Mouse (Mus musculus): Measurements from ENCODE around the gene Fam173a. TPM values are rescaled to one million over a fixed set of nuclear protein-coding genes. Genes with fewer than 3 reads are reported as not detected.
"Not testable (repeated sequence)": the region's sequence is repeated elsewhere in the genome, so short reads cannot be mapped to it uniquely, and the experiment has no call there.

Fam173a gene
- polyA plus RNA-seq, 1 experiment from 2014 or later: 95.7 TPM

DNA sequence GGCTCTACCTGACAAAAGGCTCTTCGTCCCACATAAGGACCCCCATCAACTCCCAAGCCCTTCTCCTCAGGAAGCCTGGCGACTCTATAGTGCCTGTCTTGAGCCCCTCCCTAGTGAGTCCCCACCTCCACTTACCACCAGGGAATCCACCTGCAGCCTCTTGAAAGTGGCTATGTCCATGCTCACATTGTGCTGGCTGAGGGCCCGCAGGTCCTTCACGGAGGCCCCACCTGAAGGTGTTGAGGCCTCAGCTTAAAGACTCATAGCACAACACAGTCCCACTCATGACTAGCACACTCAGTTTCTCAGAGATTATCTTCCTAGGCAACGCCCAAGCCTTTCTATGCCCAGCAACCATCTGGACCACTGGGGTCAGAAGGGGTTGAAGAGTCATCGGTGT is 43.4 kb downstream of the Fam173a start:
- Histone ChIP-seq H3K36me3 (no peaks in the 10 kb centered on the region), H3K4me2 (no peak overlapping the region), H3K9ac (no peak overlapping the region), H3K9me3 (no peaks in the 10 kb centered on the region), H3K4me1 (replicated peaks) (peaks cover 7% of the 10 kb centered on the region; the same call in 1 of the 2 replicates), H3K27me3 (no peaks in the 10 kb centered on the region), H3K27ac (replicated peaks) (no peak overlapping the region), H3K4me3 (no peak overlapping the region)
- 86% methylated on average over 6 of the region's 6 CpGs for WGBS
- no peak for ATAC-seq (ENCODE audit: low FRiP score, low read depth)

DNA sequence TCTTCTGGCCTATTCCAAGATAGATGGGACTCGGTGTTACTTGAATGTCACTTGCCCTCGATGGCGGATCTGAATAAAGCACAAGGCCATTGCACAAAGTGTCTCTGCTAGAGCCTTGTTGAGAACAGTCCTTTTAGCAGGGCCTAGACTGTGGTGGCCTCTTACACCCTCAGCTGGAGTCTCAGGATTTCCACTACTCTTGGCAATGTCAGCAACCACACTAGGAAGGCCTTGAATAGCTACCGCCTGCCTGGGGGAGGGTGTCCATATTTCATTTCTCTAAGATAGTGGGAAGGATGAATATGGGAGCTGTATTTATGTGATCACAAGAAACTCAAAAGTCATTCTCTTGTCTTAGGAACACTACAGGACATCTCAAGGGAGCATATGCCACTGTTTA is 44.5 kb downstream of the Fam173a start:
- H3K4me2 ChIP-seq: no peak overlapping the region
- no peaks in the 10 kb centered on the region for H3K27me3 ChIP-seq
- H3K36me3 ChIP-seq: no peaks in the 10 kb centered on the region
- ATAC-seq (ENCODE audit: low FRiP score, low read depth): no peak
- H3K27ac ChIP-seq (replicated peaks): no peak overlapping the region
- no peaks in the 10 kb centered on the region for H3K9me3 ChIP-seq
- 91% methylated on average over 4 of the region's 4 CpGs for WGBS
- peaks cover 7% of the 10 kb centered on the region; the same call in 1 of the 2 replicates for H3K4me1 ChIP-seq (replicated peaks)
- no peak overlapping the region for H3K9ac ChIP-seq
- no peak overlapping the region for H3K4me3 ChIP-seq

DNA sequence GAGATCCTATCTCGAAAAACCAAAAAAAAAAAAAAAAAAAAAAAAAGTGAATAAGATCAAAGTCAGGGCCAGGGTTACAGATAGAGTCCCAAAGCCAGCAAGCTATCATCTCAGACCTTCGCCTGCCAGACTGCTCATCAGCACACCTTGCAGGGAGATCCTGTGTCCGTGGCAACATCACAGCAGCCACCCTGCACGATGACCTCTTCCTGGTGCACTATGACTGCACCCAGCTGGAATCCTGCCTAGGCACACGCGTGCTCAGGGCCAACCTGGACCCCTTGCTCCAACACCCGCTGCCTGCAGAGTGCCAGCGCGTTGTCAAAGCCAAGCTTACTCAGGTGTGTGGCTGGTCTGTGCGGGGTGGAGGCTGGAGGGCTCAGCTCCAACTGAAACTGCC is 48.4 kb downstream of the Fam173a start:
- Histone ChIP-seq H3K9me3 (no peaks in the 10 kb centered on the region), H3K4me2 (no peak overlapping the region), H3K9ac (no peak overlapping the region), H3K36me3 (no peaks in the 10 kb centered on the region), H3K27me3 (no peaks in the 10 kb centered on the region), H3K4me1 (replicated peaks) (no peaks in the 10 kb centered on the region), H3K27ac (replicated peaks) (no peak overlapping the region), H3K4me3 (no peak overlapping the region)
- WGBS: 87% methylated on average over 10 of the region's 10 CpGs
- no peak for ATAC-seq (ENCODE audit: low FRiP score, low read depth)

DNA sequence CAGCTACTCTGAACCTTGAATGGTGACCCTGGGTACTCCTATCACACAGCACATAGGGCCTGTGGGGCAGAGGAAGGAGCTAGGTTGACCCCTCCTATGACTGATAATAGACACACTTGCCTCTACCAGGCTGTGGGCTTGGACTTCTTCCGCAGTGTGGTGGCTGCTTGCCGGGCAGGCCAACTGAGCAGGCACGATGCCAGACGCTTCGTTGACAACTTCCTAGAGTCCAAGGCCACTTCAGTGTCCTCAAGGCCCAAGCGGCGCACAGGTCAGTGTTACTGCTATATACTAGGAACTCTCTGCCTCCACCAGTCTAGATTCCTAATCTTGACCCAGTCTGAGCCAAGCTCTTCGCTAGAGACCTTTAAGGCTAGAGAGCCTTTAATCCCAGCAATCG is 48.9 kb downstream of the Fam173a start:
- Histone ChIP-seq H3K36me3 (no peaks in the 10 kb centered on the region), H3K9me3 (no peaks in the 10 kb centered on the region), H3K9ac (no peak overlapping the region), H3K4me1 (replicated peaks) (no peaks in the 10 kb centered on the region), H3K4me3 (no peak overlapping the region), H3K27me3 (no peaks in the 10 kb centered on the region), H3K4me2 (no peak overlapping the region), H3K27ac (replicated peaks) (no peak overlapping the region)
- no peak for ATAC-seq (ENCODE audit: low FRiP score, low read depth)
- 94% methylated on average over 9 of the region's 9 CpGs for WGBS

GRCm38 (mm10) chr17:25741471-25741870 is 51.2 kb downstream of the Fam173a start:
- H3K36me3 ChIP-seq; H3K4me3 ChIP-seq; H3K27me3 ChIP-seq; ATAC-seq (ENCODE audit: low FRiP score, low read depth); H3K4me1 ChIP-seq (replicated peaks); H3K9ac ChIP-seq; H3K27ac ChIP-seq (replicated peaks); H3K4me2 ChIP-seq; H3K9me3 ChIP-seq: not testable (repeated sequence)
- 69% methylated on average over 12 of the region's 12 CpGs for WGBS

Small RNAs within 50 kb of the gene (microRNA-seq; reads per million reads assigned to microRNA genes)
- not detected for gene Gm25083
- gene Mir3082: 1.1 reads per million
- not detected for gene Mir6966

Other genes starting within 250 kb of the Fam173a start
- 17.8 and 23.8 TPM in 2 replicates for gene Sox8, start 222.2 kb downstream of the Fam173a start, polyA plus RNA-seq (2015; fragmentation: Nextera tagmentation; extraction: Ambion mirVana)
- 23.8 and 25.1 TPM in 2 replicates for gene Lmf1, start 213.8 kb downstream of the Fam173a start, polyA plus RNA-seq (2015; fragmentation: Nextera tagmentation; extraction: Ambion mirVana)
- 6.7 and 9.6 TPM in 2 replicates for gene Gng13, start 75.7 kb downstream of the Fam173a start, polyA plus RNA-seq (2015; fragmentation: Nextera tagmentation; extraction: Ambion mirVana)
- 8.2 and 8.8 TPM in 2 replicates for gene Chtf18, start 65.5 kb downstream of the Fam173a start, polyA plus RNA-seq (2015; fragmentation: Nextera tagmentation; extraction: Ambion mirVana)
- gene Rpusd1, start 65.2 kb downstream of the Fam173a start, polyA plus RNA-seq (2015; fragmentation: Nextera tagmentation; extraction: Ambion mirVana): 28.7 and 30.1 TPM in 2 replicates
- 0.05 TPM in 1 of 2 replicates, not detected in the other for gene Mslnl, start 56.9 kb downstream of the Fam173a start, polyA plus RNA-seq (2015; fragmentation: Nextera tagmentation; extraction: Ambion mirVana)
- gene Msln, start 38.5 kb downstream of the Fam173a start, polyA plus RNA-seq (2015; fragmentation: Nextera tagmentation; extraction: Ambion mirVana): 0.84 TPM in 1 of 2 replicates, not detected in the other
- gene Narfl, start 19.1 kb downstream of the Fam173a start, polyA plus RNA-seq (2015; fragmentation: Nextera tagmentation; extraction: Ambion mirVana): 29.5 and 30.7 TPM in 2 replicates
- 133 TPM in 2 replicates for gene Haghl, start 7.2 kb downstream of the Fam173a start, polyA plus RNA-seq (2015; fragmentation: Nextera tagmentation; extraction: Ambion mirVana)
- 0.31 and 0.48 TPM in 2 replicates for gene Ccdc78, start 6.3 kb downstream of the Fam173a start, polyA plus RNA-seq (2015; fragmentation: Nextera tagmentation; extraction: Ambion mirVana)
- gene AC134908.4, start 2.8 kb upstream of the Fam173a start, polyA plus RNA-seq (2015; fragmentation: Nextera tagmentation; extraction: Ambion mirVana): 2.0 TPM in 1 of 2 replicates, not detected in the other
- gene Metrn, start 4.2 kb upstream of the Fam173a start, polyA plus RNA-seq (2015; fragmentation: Nextera tagmentation; extraction: Ambion mirVana): 67.2 and 82.2 TPM in 2 replicates
- gene Fbxl16, start 16.2 kb upstream of the Fam173a start, polyA plus RNA-seq (2015; fragmentation: Nextera tagmentation; extraction: Ambion mirVana): 38.2 and 45.0 TPM in 2 replicates
- 27.3 and 28.2 TPM in 2 replicates for gene Wdr24, start 30.7 kb upstream of the Fam173a start, polyA plus RNA-seq (2015; fragmentation: Nextera tagmentation; extraction: Ambion mirVana)
- gene Jmjd8, start 36.0 kb upstream of the Fam173a start, polyA plus RNA-seq (2015; fragmentation: Nextera tagmentation; extraction: Ambion mirVana): 51.1 and 55.0 TPM in 2 replicates
- gene Stub1, start 40.5 kb upstream of the Fam173a start, polyA plus RNA-seq (2015; fragmentation: Nextera tagmentation; extraction: Ambion mirVana): 358 and 382 TPM in 2 replicates
- 51.9 and 56.8 TPM in 2 replicates for gene Rhbdl1, start 44.4 kb upstream of the Fam173a start, polyA plus RNA-seq (2015; fragmentation: Nextera tagmentation; extraction: Ambion mirVana)
- 13.8 and 14.0 TPM in 2 replicates for gene Gm20683, start 48.9 kb upstream of the Fam173a start, polyA plus RNA-seq (2015; fragmentation: Nextera tagmentation; extraction: Ambion mirVana)
- gene Rhot2, start 52.0 kb upstream of the Fam173a start, polyA plus RNA-seq (2015; fragmentation: Nextera tagmentation; extraction: Ambion mirVana): 15.1 and 16.6 TPM in 2 replicates
- 19.0 and 19.9 TPM in 2 replicates for gene Wdr90, start 68.6 kb upstream of the Fam173a start, polyA plus RNA-seq (2015; fragmentation: Nextera tagmentation; extraction: Ambion mirVana)
- 27.0 and 28.4 TPM in 2 replicates for gene Mcrip2, start 75.9 kb upstream of the Fam173a start, polyA plus RNA-seq (2015; fragmentation: Nextera tagmentation; extraction: Ambion mirVana)
- gene Mettl26, start 82.2 kb upstream of the Fam173a start, polyA plus RNA-seq (2015; fragmentation: Nextera tagmentation; extraction: Ambion mirVana): 58.7 and 64.1 TPM in 2 replicates
- 0.39 and 0.44 TPM in 2 replicates for gene Wfikkn1, start 88.0 kb upstream of the Fam173a start, polyA plus RNA-seq (2015; fragmentation: Nextera tagmentation; extraction: Ambion mirVana)
- 49.3 and 55.0 TPM in 2 replicates for gene Rab40c, start 126.8 kb upstream of the Fam173a start, polyA plus RNA-seq (2015; fragmentation: Nextera tagmentation; extraction: Ambion mirVana)
- 73.9 and 77.2 TPM in 2 replicates for gene Pigq, start 152.0 kb upstream of the Fam173a start, polyA plus RNA-seq (2015; fragmentation: Nextera tagmentation; extraction: Ambion mirVana)
- gene Nhlrc4, start 152.1 kb upstream of the Fam173a start, polyA plus RNA-seq (2015; fragmentation: Nextera tagmentation; extraction: Ambion mirVana): 0.30 and 0.91 TPM in 2 replicates
- gene A930017K11Rik, start 159.7 kb upstream of the Fam173a start, polyA plus RNA-seq (2015; fragmentation: Nextera tagmentation; extraction: Ambion mirVana): 2.7 and 5.4 TPM in 2 replicates
- gene Capn15, start 192.9 kb upstream of the Fam173a start, polyA plus RNA-seq (2015; fragmentation: Nextera tagmentation; extraction: Ambion mirVana): 20.2 and 27.6 TPM in 2 replicates

All from hindbrain, embryonic 15.5 days (tissue).